Mouse (Mus musculus): ENCODE results near the gene Cldn6. TPM values are rescaled to one million over a fixed set of nuclear protein-coding genes. Genes with fewer than 3 reads are reported as not detected.

The Cldn6 gene
- polyA plus RNA-seq, 1 experiment from 2014 or later: 7.1 TPM

DNA sequence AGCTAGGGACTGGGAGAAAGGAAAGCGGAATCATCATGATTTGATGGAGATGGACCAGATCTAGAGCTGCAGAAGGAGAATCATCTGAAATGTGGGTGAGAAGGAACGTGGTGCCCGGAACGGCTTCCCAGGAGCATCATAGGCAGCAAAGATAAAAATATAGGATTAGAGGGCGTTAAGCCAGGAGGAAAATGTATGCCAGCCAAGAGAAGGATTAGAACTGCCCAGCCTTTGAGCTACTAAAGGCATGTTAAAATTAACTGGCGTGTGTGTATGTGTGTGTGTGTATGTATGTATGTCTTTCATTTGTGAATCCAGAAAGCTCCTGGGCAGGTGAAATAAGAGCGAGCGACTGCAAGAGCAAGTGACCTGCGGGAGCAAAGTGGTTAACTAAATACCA is 24.3 kb downstream of the Cldn6 start:
- 84% methylated on average over 9 of the region's 9 CpGs for WGBS
- H3K4me3 ChIP-seq (replicated peaks): no peak overlapping the region
- no peak overlapping the region for H3K27ac ChIP-seq
- ATAC-seq (ENCODE audit: low FRiP score): no peak
- peaks cover 7% of the 10 kb centered on the region for H3K4me1 ChIP-seq
- H3K36me3 ChIP-seq (replicated peaks): no peaks in the 10 kb centered on the region
- H3K9ac ChIP-seq: no peak overlapping the region
- peaks cover 60% of the 10 kb centered on the region for H3K27me3 ChIP-seq
- no peak overlapping the region for H3K4me2 ChIP-seq
- no peaks in the 10 kb centered on the region for H3K9me3 ChIP-seq

DNA sequence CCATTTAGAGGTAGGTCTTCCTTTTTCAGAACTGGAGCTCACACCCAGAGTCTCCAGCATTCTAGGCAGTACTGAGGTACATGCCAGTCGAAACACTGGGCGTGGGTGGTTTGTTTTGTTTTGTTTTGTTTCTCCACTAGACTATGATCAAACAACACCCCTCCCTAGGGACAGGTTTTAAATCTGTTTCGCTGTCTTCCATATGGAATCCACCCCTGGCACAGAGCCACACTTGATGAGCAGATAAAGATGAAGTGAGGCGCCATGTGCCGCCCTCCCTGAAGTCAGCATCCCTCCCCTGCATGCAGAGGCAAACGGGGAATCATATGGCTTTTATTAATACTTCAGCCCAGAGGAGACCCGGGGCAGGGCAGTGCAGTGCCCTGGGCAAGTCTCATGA is 25.7 kb downstream of the Cldn6 start:
- Histone ChIP-seq H3K4me3 (replicated peaks) (no peak overlapping the region), H3K9me3 (no peaks in the 10 kb centered on the region), H3K4me2 (no peak overlapping the region), H3K9ac (no peak overlapping the region), H3K27ac (no peak overlapping the region), H3K27me3 (peaks cover 48% of the 10 kb centered on the region), H3K4me1 (no peaks in the 10 kb centered on the region), H3K36me3 (replicated peaks) (no peaks in the 10 kb centered on the region)
- ATAC-seq (ENCODE audit: low FRiP score): no peak
- 60% methylated on average over 7 of the region's 7 CpGs for WGBS

DNA sequence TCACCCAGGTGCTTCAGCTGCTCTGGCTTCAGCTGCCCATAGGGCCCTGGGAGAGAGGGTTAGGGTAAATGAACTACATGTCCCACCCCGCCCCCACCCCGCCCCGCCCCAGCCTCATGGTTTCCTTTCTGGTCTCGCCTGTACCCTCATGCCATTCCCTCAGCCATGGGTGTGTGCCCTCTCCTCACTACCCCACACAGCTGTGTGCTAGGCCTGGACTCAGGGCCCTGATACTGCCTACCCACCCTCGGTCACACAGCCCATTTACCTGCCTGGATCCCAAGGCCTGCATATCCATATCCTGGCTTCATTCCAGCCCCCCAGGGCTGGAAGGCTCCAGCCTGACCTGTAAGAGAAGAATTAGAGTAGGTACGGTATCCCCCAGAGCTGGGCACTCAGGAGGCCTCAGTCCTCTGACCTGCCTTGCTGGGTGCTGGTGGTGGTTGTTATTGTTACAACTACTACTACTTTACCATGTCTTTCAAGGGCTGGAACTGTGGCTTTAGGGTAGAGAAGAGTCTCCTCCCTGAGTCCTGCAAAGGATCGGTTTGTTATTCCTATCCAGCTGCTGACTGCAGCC is 26.6 kb downstream of the Cldn6 start:
- no peak overlapping the region for H3K9ac ChIP-seq
- 80% methylated on average over 7 of the region's 7 CpGs for WGBS
- no peak overlapping the region for H3K27ac ChIP-seq
- no peaks in the 10 kb centered on the region for H3K9me3 ChIP-seq
- no peak for ATAC-seq (ENCODE audit: low FRiP score)
- no peak overlapping the region for H3K4me2 ChIP-seq
- H3K36me3 ChIP-seq (replicated peaks): no peaks in the 10 kb centered on the region
- H3K27me3 ChIP-seq: peaks cover 48% of the 10 kb centered on the region
- H3K4me3 ChIP-seq (replicated peaks): no peak overlapping the region
- no peaks in the 10 kb centered on the region for H3K4me1 ChIP-seq

DNA sequence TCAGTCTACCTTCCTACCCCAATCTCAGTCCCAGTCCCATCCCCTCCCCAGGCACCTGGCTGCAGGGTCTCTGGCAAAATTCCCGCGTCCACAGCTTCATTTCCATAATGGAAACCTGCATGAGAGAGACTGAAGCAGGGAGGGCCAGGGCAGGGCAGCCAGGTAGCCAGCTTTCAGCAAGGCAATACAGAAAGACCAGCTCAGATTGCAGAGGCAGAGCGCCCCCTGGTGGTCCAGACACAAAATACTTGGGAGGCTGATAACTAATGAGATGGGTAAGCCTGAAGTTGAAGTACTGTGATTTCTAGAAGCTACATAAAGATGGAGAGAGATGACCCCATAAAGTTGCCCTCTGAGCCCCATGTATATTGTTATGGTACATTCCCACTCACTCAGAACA is 27.2 kb downstream of the Cldn6 start:
- ATAC-seq (ENCODE audit: low FRiP score): peak; percentile 65
- Histone ChIP-seq H3K27me3 (peaks cover 43% of the 10 kb centered on the region), H3K9ac (no peak overlapping the region), H3K9me3 (no peaks in the 10 kb centered on the region), H3K4me1 (no peaks in the 10 kb centered on the region), H3K4me2 (no peak overlapping the region), H3K4me3 (replicated peaks) (no peak overlapping the region), H3K36me3 (replicated peaks) (no peaks in the 10 kb centered on the region), H3K27ac (no peak overlapping the region)
- 1% methylated on average over 3 of the region's 3 CpGs for WGBS

DNA sequence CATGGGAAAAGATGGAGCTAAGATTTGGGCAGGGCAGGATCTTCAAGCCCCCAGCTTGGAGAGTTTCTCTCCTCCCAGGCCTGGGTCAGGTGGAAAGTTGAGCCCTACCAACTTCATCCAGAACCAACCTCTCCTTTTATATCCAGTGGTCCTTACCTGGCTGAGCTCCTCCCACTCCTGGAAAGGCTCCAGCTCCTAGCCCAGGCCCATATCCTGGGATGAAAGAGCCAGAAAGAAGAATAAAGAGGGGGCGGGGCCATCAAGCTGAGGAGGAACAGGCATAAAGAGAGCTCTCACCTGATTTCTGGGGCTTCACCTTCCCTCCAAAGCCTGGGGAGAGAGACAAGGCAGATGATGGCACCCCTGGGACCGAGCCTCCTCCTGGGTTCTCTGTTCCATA is 38.0 kb downstream of the Cldn6 start:
- Histone ChIP-seq H3K9ac (no peak overlapping the region), H3K36me3 (replicated peaks) (no peaks in the 10 kb centered on the region), H3K4me2 (no peak overlapping the region), H3K4me1 (no peaks in the 10 kb centered on the region), H3K9me3 (no peaks in the 10 kb centered on the region), H3K4me3 (replicated peaks) (no peak overlapping the region), H3K27me3 (peaks cover 5% of the 10 kb centered on the region; the same call in 1 of the 2 replicates), H3K27ac (no peak overlapping the region)
- ATAC-seq (ENCODE audit: low FRiP score): no peak
- WGBS: 58% methylated on average over 2 of the region's 2 CpGs

DNA sequence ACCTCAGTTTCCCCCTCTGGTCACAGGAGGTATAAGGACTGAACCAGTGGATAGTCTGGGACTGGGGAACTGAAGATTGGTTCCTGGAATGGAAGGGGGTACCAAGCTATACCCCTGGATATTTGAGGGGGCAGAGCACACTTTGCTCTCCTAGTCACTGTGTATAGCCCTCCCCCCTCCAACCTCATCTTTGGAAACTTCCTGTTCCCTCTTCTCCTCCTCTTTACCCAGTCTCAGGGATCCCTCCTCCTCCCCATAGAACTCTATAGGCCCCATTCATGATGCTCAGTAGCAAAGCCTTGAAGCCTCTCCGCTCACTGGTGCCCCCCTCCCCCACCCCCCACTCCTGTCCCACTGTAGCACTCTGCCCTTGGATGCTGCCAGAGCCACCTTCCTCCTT is 40.4 kb downstream of the Cldn6 start:
- Histone ChIP-seq H3K27me3 (peaks cover 10% of the 10 kb centered on the region; the same call in 1 of the 2 replicates), H3K36me3 (replicated peaks) (no peaks in the 10 kb centered on the region), H3K4me1 (no peaks in the 10 kb centered on the region), H3K9ac (no peak overlapping the region), H3K4me2 (no peak overlapping the region), H3K27ac (no peak overlapping the region), H3K9me3 (no peaks in the 10 kb centered on the region), H3K4me3 (replicated peaks) (no peak overlapping the region)
- 0% methylated on average over 1 of the region's 1 CpGs for WGBS
- ATAC-seq (ENCODE audit: low FRiP score): no peak

DNA sequence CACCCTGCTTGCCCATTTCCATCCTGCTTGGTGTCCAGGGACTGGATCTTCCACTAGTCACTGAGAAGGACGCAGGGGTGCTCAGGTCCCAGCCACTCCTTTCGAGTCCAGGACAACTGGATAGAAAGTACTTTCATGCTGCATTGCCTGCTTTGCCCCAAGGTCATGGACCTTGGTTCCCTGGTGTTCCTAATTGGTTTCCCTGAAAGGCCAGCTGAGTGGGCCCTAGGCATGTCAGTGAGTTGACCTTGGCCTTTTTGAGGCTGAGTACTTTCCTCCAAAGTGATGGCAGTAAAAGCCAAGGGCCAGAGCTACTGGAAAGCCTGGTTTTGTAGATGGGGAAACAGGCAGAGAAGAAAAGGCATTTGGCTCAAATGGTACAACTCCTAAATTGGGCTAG is 42.8 kb downstream of the Cldn6 start:
- H3K4me3 ChIP-seq (replicated peaks): no peak overlapping the region
- no peak for ATAC-seq (ENCODE audit: low FRiP score)
- no peak overlapping the region for H3K27ac ChIP-seq
- no peaks in the 10 kb centered on the region for H3K9me3 ChIP-seq
- WGBS: 90% methylated on average over 2 of the region's 2 CpGs
- peaks cover 10% of the 10 kb centered on the region; the same call in 1 of the 2 replicates for H3K27me3 ChIP-seq
- H3K9ac ChIP-seq: no peak overlapping the region
- peaks cover 8% of the 10 kb centered on the region for H3K4me1 ChIP-seq
- no peaks in the 10 kb centered on the region for H3K36me3 ChIP-seq (replicated peaks)
- H3K4me2 ChIP-seq: no peak overlapping the region

DNA sequence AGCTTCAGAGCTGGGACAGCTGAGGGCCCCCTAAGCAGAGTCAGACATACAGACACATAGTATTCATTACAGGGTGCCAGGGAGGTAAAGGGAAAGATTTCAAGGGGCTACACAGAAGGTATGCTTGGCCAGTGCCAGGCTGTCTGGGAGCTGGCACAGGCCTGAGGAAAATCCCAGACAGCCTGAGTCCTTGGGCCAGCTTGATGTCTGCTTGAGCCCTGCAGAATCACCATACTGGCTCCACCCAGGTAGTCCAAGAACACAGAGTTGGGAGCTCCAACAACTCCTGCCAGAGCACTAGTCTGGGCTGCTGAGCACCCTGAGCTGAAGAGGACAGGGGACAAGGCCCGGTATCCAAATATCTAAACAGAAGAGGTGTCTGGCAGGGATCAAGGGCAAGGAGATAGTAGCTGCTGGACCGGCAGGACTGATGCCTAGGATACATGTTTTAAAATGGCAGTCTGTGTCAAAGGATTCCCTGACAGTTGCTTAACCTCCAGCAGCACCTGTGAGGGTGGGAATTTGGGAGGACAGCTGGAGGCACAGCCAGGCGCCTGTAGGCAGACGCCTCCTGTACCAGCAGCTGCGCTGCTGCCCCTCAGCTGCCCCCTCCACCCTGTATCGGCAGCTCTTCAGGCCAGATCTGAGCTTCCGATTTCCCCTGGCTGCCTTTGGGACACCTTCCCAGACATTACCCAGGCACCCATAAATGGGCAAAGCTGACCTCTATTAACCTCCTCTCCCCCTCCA is 43.5 kb downstream of the Cldn6 start, which contains the start of gene 1520401A03Rik:
Gene 1520401A03Rik, minus strand, starts transcription at position 408 of the 750 bp plus-strand sequence.
- H3K4me1 ChIP-seq: peaks cover 12% of the 10 kb centered on the region
- H3K27me3 ChIP-seq: peaks cover 10% of the 10 kb centered on the region; the same call in 1 of the 2 replicates
- no peak within 1 kb of the TSS for H3K4me2 ChIP-seq
- H3K9me3 ChIP-seq: no peaks in the 10 kb centered on the region
- H3K9ac ChIP-seq: no peak within 1 kb of the TSS
- ATAC-seq (ENCODE audit: low FRiP score): no peak
- H3K4me3 ChIP-seq (replicated peaks): no peak within 1 kb of the TSS
- WGBS: 86% methylated on average over 7 of the region's 7 CpGs
- no peak within 1 kb of the TSS for H3K27ac ChIP-seq
- H3K36me3 ChIP-seq (replicated peaks): no peaks in the 10 kb centered on the region

DNA sequence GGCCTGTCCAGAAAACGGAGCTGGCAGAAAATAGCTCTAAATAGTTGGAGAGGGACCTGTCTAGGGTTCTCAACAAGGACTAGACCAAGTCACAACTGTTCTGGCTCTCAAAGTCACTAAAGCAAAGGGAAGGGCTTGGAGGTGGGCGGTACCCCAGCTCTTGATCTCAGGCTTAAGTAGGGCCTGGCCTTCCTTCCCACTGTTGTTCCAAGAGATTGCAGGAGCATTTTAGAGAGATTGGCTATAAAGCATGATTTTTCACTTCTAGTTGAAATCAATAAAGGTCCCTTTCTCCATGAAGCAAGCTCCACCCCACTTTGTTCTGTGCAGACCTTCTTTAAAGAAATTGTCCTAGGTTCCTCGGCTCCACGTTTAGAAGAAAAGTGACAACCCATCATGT is 46.4 kb downstream of the Cldn6 start:
- H3K4me2 ChIP-seq: peak overlapping the region; percentile 88
- no peaks in the 10 kb centered on the region for H3K9me3 ChIP-seq
- ATAC-seq (ENCODE audit: low FRiP score): no peak
- peaks cover 7% of the 10 kb centered on the region; the same call in 1 of the 2 replicates for H3K27me3 ChIP-seq
- H3K9ac ChIP-seq: peak overlapping the region; percentile 48
- H3K4me1 ChIP-seq: peaks cover 14% of the 10 kb centered on the region
- peak overlapping the region; percentile 92 for H3K4me3 ChIP-seq (replicated peaks)
- WGBS: 69% methylated on average over 4 of the region's 4 CpGs
- no peaks in the 10 kb centered on the region for H3K36me3 ChIP-seq (replicated peaks)
- peak overlapping the region; percentile 53; the same call in 1 of the 2 replicates for H3K27ac ChIP-seq

DNA sequence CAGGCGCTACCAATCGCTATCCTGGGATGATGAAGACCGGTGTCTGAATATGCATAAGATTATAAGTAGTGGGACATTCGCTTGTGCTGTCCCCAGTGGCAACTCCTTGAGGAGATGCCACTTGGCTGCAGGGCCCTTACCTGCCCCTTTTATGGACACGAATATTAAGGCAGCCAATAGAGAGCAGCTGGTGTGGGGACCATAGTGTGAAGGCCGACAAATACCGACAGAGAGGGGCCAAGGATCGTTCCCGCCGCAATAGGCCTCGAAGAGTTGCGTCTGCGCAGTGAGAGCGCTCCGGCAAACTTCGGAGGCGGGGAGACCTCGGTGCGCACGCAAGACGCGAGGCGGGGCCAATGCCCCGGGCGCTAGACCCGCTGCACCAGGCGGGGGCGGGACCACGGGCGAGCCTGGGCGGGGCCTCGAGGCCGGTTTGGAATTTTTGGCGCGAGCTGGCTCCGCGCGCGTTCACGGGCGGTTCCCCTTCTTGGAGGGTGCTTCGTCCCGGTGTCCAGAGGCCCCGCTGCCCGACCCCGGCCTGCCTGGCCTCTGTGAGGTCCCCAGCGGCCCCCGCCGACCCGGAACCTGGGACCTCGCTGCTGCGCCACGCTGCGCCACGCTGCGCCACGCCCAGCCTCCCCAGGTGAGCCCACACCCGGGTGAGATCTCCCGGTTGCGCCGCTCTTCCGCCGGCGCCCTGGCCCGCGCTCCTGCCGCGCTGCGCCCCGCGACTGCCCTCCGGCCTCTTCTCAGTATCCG is 47.1 kb downstream of the Cldn6 start, which contains the start of gene Pkmyt1:
Gene Pkmyt1, plus strand, starts transcription at position 338 of the 759 bp plus-strand sequence.
- H3K4me1 ChIP-seq: peaks cover 14% of the 10 kb centered on the region
- peak within 1 kb of the TSS; percentile 80 for H3K9ac ChIP-seq
- H3K4me2 ChIP-seq: peak within 1 kb of the TSS; percentile 88
- H3K4me3 ChIP-seq (replicated peaks): peak within 1 kb of the TSS; percentile 92
- H3K36me3 ChIP-seq (replicated peaks): no peaks in the 10 kb centered on the region
- peak within 1 kb of the TSS; percentile 70 for H3K27ac ChIP-seq
- WGBS: 1% methylated on average over 68 of the region's 73 CpGs
- H3K9me3 ChIP-seq: no peaks in the 10 kb centered on the region
- ATAC-seq (ENCODE audit: low FRiP score): peak; percentile 95
- peaks cover 5% of the 10 kb centered on the region; the same call in 1 of the 2 replicates for H3K27me3 ChIP-seq

DNA sequence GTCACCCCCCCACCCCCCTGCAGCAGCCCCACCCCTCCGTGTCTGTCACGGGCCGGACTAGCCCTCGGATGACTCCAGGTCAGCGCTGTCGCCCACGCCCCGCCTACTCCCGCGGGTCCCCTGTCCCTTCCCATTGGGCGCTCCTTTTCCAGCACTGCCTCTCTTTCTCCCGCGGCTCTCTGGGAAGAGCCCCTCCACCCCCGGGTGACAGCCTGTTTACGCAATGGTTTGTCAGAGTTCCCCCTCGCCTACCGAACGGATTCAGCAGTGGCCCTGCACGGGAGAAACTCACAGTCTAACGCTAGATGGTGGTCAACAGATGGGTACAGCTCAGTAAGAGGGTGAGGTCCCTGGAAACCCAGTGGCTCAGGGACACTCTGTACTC is 47.7 kb downstream of the Cldn6 start:
- under 1% methylated on average over 20 of the region's 20 CpGs for WGBS
- H3K4me3 ChIP-seq (replicated peaks): peak overlapping the region; percentile 92
- H3K9ac ChIP-seq: peak overlapping the region; percentile 80
- H3K36me3 ChIP-seq (replicated peaks): no peaks in the 10 kb centered on the region
- H3K27ac ChIP-seq: peak overlapping the region; percentile 70
- peak overlapping the region; percentile 88 for H3K4me2 ChIP-seq
- ATAC-seq (ENCODE audit: low FRiP score): peak; percentile 85
- H3K27me3 ChIP-seq: peaks cover 5% of the 10 kb centered on the region; the same call in 1 of the 2 replicates
- H3K9me3 ChIP-seq: no peaks in the 10 kb centered on the region
- peaks cover 14% of the 10 kb centered on the region for H3K4me1 ChIP-seq

DNA sequence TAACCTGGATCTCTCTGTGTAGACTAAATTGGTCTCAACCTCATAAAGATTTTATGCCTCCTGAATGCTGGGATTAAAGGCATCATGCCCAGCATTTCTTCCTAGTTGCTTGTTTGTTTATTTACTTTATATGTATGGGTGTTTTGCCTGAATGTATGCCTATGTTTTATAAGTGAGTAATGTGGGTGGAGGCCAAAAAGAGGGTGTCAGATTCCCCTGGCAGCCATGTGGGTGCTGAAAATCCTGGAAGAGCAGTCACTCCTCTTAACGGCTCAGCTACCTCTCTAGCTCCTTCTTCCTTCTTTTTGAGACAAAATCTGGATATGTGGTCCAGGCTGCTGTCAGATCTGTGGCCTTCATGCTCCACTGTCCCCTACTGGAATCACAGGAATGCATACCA is 51.4 kb downstream of the Cldn6 start:
- Histone ChIP-seq H3K27me3 (no peaks in the 10 kb centered on the region), H3K4me1 (peaks cover 14% of the 10 kb centered on the region), H3K36me3 (replicated peaks) (peaks cover 23% of the 10 kb centered on the region), H3K27ac (no peak overlapping the region), H3K9me3 (no peaks in the 10 kb centered on the region), H3K9ac (no peak overlapping the region), H3K4me3 (replicated peaks) (no peak overlapping the region), H3K4me2 (no peak overlapping the region)
- WGBS: 74% methylated on average over 1 of the region's 1 CpGs
- ATAC-seq (ENCODE audit: low FRiP score): no peak

Data from forebrain, embryonic 12.5 days (tissue).